Mouse (Mus musculus): ENCODE data around the gene Msi2.
A peak's percentile ranks its signal among the peaks of the same experiment; 100 is the strongest.

Gene Msi2

GRCm38 (mm10) chr11:88515736-88516583, 202.4 kb downstream of the Msi2 start:
- no peak for DNase-seq (ENCODE audit: low spot score)

- no peak for DNase-seq (ENCODE audit: low spot score)
These were observed 203.0 kb downstream of the Msi2 start for GRCm38 (mm10) chr11:88515267-88515666.

- DNase-seq (ENCODE audit: low spot score): no peak
These were observed 204.0 kb downstream of the Msi2 start for GRCm38 (mm10) chr11:88514151-88514926.

GRCm38 (mm10) chr11:88512580-88512979, 205.7 kb downstream of the Msi2 start:
- DNase-seq (ENCODE audit: low spot score): peak; percentile 34

GRCm38 (mm10) chr11:88510282-88510850, 207.9 kb downstream of the Msi2 start:
- DNase-seq (ENCODE audit: low spot score): no peak

GRCm38 (mm10) chr11:88509464-88509863, 208.8 kb downstream of the Msi2 start:
- DNase-seq (ENCODE audit: low spot score): no peak

GRCm38 (mm10) chr11:88508133-88508532, 210.2 kb downstream of the Msi2 start:
- no peak for DNase-seq (ENCODE audit: low spot score)

GRCm38 (mm10) chr11:88506544-88507419, 211.5 kb downstream of the Msi2 start:
- no peak for DNase-seq (ENCODE audit: low spot score)

- DNase-seq (ENCODE audit: low spot score): no peak
These were observed 212.2 kb downstream of the Msi2 start for GRCm38 (mm10) chr11:88506109-88506508.

- DNase-seq (ENCODE audit: low spot score): no peak
These were observed 215.7 kb downstream of the Msi2 start for GRCm38 (mm10) chr11:88502566-88502965.

GRCm38 (mm10) chr11:88498491-88498890, 219.8 kb downstream of the Msi2 start:
- DNase-seq (ENCODE audit: low spot score): no peak

GRCm38 (mm10) chr11:88496460-88496859, 221.9 kb downstream of the Msi2 start:
- no peak for DNase-seq (ENCODE audit: low spot score)

GRCm38 (mm10) chr11:88495759-88496158, 222.6 kb downstream of the Msi2 start:
- no peak for DNase-seq (ENCODE audit: low spot score)

- DNase-seq (ENCODE audit: low spot score): no peak
These were observed 223.3 kb downstream of the Msi2 start for GRCm38 (mm10) chr11:88495018-88495417.

- no peak for DNase-seq (ENCODE audit: low spot score)
These were observed 224.3 kb downstream of the Msi2 start for GRCm38 (mm10) chr11:88493795-88494559.

- no peak for DNase-seq (ENCODE audit: low spot score)
These were observed 225.7 kb downstream of the Msi2 start for GRCm38 (mm10) chr11:88492585-88492984.

- no peak for DNase-seq (ENCODE audit: low spot score)
These were observed 228.3 kb downstream of the Msi2 start for GRCm38 (mm10) chr11:88489985-88490384.

- DNase-seq (ENCODE audit: low spot score): no peak
These were observed 229.2 kb downstream of the Msi2 start for GRCm38 (mm10) chr11:88488941-88489724.

- no peak for DNase-seq (ENCODE audit: low spot score)
These were observed 230.0 kb downstream of the Msi2 start for GRCm38 (mm10) chr11:88488175-88488940.

Data from layer of hippocampus, adult 11-12 months (tissue).